Mouse (Mus musculus) liver, embryonic 12.5 days (tissue): ENCODE measurements at regions not wholly inside any gene's neighbourhood (a gene's known extent, or its start where the extent isn't known, plus 50 kb on each side); places are given as distances from the start of the nearest gene placed in this dataset.

ENCODE experiments used
- ATAC-seq: fragments of 200-750 bp; cut with Nextera tagmentation; 2 replicates; pipeline ENCODE4 v1.8.0; 2017; ENCODE audit warnings: moderate number of reproducible peaks, mild to moderate bottlenecking, moderate library complexity
- H3K27ac ChIP-seq: fragments of 300-500 bp; sonication (generic); 2 replicates; pipeline ENCODE4 v1.5.1; 2016; ENCODE audit warnings: mild to moderate bottlenecking
- H3K27me3 ChIP-seq: fragments of 300-500 bp; sonication (generic); replicated peaks from 2 replicates; pipeline ENCODE4 v1.6.1; 2016; ENCODE audit warnings: mild to moderate bottlenecking, moderate library complexity
- H3K36me3 ChIP-seq: fragments of 300-500 bp; sonication (generic); 2 replicates; pipeline ENCODE4 v1.6.1; 2016; ENCODE audit warnings: mild to moderate bottlenecking, moderate library complexity
- H3K4me1 ChIP-seq: fragments of 300-500 bp; sonication (generic); 2 replicates; pipeline ENCODE4 v1.6.1; 2016
- H3K4me2 ChIP-seq: fragments of 300-500 bp; sonication (generic); 2 replicates; pipeline ENCODE4 v1.6.1; 2016; ENCODE audit warnings: mild to moderate bottlenecking, moderate library complexity
- H3K4me3 ChIP-seq: fragments of 300-500 bp; sonication (generic); 2 replicates; pipeline ENCODE4 v1.5.1; 2016; ENCODE audit warnings: mild to moderate bottlenecking, moderate library complexity
- H3K9ac ChIP-seq: fragments of 300-500 bp; sonication (generic); 2 replicates; pipeline ENCODE4 v1.6.1; 2016; ENCODE audit warnings: mild to moderate bottlenecking, moderate library complexity
- H3K9me3 ChIP-seq: fragments of 300-500 bp; sonication (generic); replicated peaks from 2 replicates; pipeline ENCODE4 v1.6.1; 2016; ENCODE audit warnings: mild to moderate bottlenecking, moderate library complexity
- WGBS: fragments of 180-500 bp; shearing (Covaris S2); methylation state at CpG from one replicate; pipeline ENCODE4 v1.1.7; 2016; ENCODE audit not compliant: insufficient replicate concordance; 5-methylcytosine and 5-hydroxymethylcytosine counted together

DNA sequence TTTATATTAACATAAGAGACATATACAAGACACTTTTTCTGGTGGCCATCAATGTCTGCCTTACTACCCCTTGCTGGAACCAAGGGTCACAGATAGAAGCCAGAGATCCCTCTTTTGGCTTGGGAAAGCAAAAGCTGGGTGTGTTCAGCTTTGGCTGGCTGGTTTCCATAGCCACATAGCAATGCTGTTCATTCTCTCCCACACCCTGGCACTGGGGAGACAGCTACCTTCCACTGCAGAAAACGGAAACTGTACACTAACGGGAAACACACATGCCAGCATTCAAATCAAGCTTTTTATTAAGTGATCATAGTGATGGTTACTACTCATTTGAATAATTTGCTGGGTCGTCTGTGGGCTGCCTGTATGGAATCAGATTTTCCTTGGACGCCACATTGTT is 161.4 kb downstream of the Fam76b start:
- Histone ChIP-seq H3K27me3 (no peaks in the 10 kb centered on the region), H3K9me3 (no peaks in the 10 kb centered on the region), H3K36me3 (no peaks in the 10 kb centered on the region), H3K4me2 (no peak overlapping the region), H3K4me3 (no peak overlapping the region), H3K9ac (no peak overlapping the region), H3K4me1 (no peaks in the 10 kb centered on the region), H3K27ac (no peak overlapping the region)
- ATAC-seq = no peak
- 62% methylated on average over 4 of the region's 4 CpGs for WGBS

DNA sequence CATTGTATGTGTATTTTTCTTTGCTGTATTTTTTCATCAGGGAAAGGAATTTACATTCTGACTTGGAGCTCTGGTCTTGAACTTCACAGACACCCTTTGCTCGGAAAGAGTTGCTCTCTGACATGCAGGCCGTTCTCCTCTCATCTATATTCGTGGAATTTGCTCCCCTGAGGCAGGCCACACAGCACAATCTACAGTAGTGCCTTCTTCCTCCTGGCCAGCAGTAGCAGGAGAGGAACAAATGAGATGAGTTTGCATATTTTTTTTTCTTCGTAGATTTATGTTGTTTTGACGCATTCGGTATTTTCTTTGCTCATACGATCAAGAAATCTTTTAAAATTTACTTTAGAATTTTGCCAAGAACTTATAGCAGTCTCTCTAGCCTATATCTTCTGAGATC is 163.4 kb downstream of the Fam76b start:
- WGBS = 64% methylated on average over 7 of the region's 7 CpGs
- Histone ChIP-seq H3K9ac (no peak overlapping the region), H3K27ac (no peak overlapping the region), H3K9me3 (no peaks in the 10 kb centered on the region), H3K4me1 (no peaks in the 10 kb centered on the region), H3K4me3 (no peak overlapping the region), H3K27me3 (no peaks in the 10 kb centered on the region), H3K4me2 (no peak overlapping the region), H3K36me3 (no peaks in the 10 kb centered on the region)
- ATAC-seq = no peak

DNA sequence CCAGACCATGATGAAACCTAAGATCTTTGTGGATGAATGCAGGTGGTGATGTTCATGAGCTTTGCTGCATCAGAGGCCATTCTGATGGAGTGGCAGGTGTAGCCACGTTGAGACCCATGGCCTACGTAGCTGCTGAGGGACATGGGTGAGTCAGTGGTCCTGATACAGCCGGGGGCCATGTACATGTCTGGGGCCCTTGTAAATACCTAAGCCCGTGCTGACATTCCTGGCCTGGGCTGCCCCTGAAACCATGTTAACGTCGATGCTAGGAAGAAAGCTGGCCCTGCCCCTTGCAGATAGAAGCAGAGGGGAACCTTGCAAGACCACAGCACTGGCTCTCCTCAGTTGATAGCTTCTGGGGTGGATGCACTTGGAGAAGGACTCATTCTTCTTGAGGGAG is 165.2 kb downstream of the Fam76b start:
- 70% methylated on average over 6 of the region's 6 CpGs for WGBS
- H3K27me3 ChIP-seq = no peaks in the 10 kb centered on the region
- no peak overlapping the region for H3K4me3 ChIP-seq
- no peak overlapping the region for H3K4me2 ChIP-seq
- no peaks in the 10 kb centered on the region for H3K9me3 ChIP-seq
- no peak for ATAC-seq
- H3K36me3 ChIP-seq = no peaks in the 10 kb centered on the region
- H3K4me1 ChIP-seq = no peaks in the 10 kb centered on the region
- H3K9ac ChIP-seq = no peak overlapping the region
- no peak overlapping the region for H3K27ac ChIP-seq

DNA sequence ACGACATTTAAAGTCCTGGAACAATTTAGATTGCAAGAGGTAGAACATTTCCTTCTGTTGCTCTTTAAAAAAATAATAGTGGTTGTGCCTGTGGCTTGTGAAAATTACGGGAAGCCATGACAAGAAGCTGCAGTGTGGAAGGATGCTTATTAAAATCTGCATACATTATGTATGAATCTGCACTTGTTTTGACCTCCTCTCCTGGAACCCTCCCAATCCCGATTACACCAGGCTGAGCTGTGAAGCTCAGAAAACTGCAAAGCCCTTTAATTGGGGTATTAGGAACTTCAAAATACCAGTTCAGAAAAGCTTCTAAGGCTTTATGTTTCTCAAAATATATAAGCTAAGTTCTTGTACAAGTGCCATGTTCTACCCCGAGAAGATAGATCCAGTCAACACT is 171.8 kb downstream of the Fam76b start:
- Histone ChIP-seq H3K9ac (no peak overlapping the region), H3K4me3 (no peak overlapping the region), H3K36me3 (no peaks in the 10 kb centered on the region), H3K4me2 (no peak overlapping the region), H3K4me1 (no peaks in the 10 kb centered on the region), H3K9me3 (no peaks in the 10 kb centered on the region), H3K27me3 (no peaks in the 10 kb centered on the region), H3K27ac (no peak overlapping the region)
- WGBS = 58% methylated on average over 4 of the region's 4 CpGs
- ATAC-seq = no peak

DNA sequence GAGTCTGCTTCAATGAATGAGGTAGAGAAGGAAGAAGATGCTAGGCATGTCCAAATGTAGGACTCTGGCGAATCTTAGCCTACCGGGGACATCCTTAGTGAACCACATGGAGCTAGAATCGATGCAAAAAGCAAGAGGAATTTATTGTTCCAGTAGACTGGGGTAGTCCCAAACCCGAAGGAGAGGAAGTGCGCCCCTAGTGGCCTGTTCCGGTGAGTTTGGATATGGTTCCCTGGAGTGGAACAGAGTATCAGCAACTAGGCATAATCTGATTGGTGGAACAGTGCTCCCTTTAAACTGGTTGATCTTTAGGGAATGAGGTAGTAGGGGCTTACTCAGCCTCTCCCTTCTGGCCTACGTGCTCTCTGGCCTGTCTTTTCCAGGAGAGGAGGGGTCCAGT is 174.0 kb downstream of the Fam76b start:
- no peaks in the 10 kb centered on the region for H3K9me3 ChIP-seq
- no peak overlapping the region for H3K4me2 ChIP-seq
- no peak for ATAC-seq
- H3K4me3 ChIP-seq = no peak overlapping the region
- H3K36me3 ChIP-seq = no peaks in the 10 kb centered on the region
- 63% methylated on average over 7 of the region's 7 CpGs for WGBS
- no peak overlapping the region for H3K9ac ChIP-seq
- H3K4me1 ChIP-seq = no peaks in the 10 kb centered on the region
- no peak overlapping the region for H3K27ac ChIP-seq
- H3K27me3 ChIP-seq = no peaks in the 10 kb centered on the region

DNA sequence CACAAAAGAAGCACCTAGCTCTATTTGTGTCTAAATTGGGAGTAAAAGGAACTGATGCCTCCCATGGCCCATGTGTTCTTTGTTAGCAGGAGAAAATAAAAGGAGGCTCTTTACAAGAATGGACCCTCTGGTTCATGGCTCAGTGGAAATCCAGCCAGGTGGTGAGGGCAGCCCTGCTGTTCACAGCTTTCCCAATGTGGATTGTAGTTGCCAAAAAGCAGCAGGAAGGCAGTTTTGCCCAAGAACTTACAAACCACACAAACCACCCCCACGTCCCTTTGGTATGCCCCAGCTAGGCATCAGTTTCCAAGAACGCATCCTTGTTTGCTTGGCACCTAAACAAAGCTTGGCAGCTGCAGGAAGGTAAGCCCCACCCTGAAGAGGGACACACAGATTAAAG is 174.7 kb downstream of the Fam76b start:
- H3K9me3 ChIP-seq = no peaks in the 10 kb centered on the region
- ATAC-seq = no peak
- H3K27me3 ChIP-seq = no peaks in the 10 kb centered on the region
- no peak overlapping the region for H3K4me3 ChIP-seq
- H3K27ac ChIP-seq = no peak overlapping the region
- 41% methylated on average over 2 of the region's 2 CpGs for WGBS
- no peaks in the 10 kb centered on the region for H3K4me1 ChIP-seq
- no peak overlapping the region for H3K9ac ChIP-seq
- H3K4me2 ChIP-seq = no peak overlapping the region
- H3K36me3 ChIP-seq = no peaks in the 10 kb centered on the region

DNA sequence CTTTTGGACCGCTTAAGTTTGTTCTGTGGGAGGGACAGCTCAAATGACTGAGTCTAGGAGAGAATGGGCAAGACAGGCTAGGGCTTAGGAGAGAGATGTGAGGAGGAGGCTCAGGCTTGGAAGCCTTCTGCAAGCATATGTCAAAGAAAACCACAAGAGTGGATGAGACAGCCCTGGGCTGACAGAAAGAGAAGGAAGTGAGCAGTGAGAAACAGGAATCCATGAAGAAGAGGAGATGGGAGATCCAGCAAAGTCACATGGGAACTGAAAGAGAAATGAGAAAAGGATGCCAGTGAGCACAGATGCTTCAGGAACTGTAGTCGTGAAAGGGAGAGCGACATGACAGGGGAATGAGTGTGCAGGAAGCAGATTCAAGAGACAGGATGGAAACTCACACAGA is 175.6 kb downstream of the Fam76b start:
- H3K9ac ChIP-seq = no peak overlapping the region
- 51% methylated on average over 3 of the region's 3 CpGs for WGBS
- H3K4me1 ChIP-seq = no peaks in the 10 kb centered on the region
- 0 out of 2 replicates have a peak, but pooled peaks cover under 1% of the 10 kb centered on the region for H3K9me3 ChIP-seq
- no peaks in the 10 kb centered on the region for H3K36me3 ChIP-seq
- H3K4me2 ChIP-seq = no peak overlapping the region
- H3K4me3 ChIP-seq = no peak overlapping the region
- no peak overlapping the region for H3K27ac ChIP-seq
- H3K27me3 ChIP-seq = no peaks in the 10 kb centered on the region
- ATAC-seq = no peak

DNA sequence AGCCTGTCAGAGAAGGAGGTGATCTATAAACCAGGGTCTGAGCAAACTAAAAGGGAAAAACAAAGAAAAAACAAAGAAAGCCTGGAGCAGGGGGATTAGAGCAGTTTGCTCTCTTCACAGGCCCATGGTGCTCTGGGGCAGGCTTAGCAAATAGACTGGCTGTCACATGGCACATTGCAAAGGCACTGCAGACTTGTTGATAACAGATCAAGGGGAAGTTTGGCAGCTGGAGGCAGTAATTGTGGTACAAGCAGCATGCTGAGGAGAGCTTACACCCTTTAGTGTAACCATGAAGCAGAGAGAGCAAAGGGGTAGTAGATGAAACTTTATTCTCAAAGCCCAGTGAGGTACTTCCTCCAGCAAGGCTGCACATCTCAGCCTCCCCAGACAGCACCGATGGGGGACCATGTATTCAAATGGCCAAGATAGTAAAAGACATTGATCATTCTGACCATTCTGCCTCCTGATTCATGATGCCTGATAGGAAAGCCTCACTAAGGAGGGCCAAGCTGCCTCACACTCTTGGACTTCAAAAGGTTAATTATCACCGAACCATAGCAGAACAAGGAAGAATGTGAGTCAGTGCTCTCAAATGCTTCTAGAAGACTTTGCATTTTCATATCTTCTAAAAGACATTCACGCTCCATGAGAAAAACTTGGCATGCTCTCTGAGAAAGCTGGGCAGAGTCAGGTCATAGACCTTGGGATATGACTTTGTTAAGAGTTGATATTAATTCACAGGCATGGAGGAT is 178.9 kb downstream of the Fam76b start:
- Histone ChIP-seq H3K9me3 (0 out of 2 replicates have a peak, but pooled peaks cover 5% of the 10 kb centered on the region), H3K4me3 (no peak overlapping the region), H3K4me1 (no peaks in the 10 kb centered on the region), H3K4me2 (no peak overlapping the region), H3K27me3 (no peaks in the 10 kb centered on the region), H3K36me3 (no peaks in the 10 kb centered on the region), H3K27ac (no peak overlapping the region), H3K9ac (no peak overlapping the region)
- no peak for ATAC-seq
- 53% methylated on average over 3 of the region's 3 CpGs for WGBS

DNA sequence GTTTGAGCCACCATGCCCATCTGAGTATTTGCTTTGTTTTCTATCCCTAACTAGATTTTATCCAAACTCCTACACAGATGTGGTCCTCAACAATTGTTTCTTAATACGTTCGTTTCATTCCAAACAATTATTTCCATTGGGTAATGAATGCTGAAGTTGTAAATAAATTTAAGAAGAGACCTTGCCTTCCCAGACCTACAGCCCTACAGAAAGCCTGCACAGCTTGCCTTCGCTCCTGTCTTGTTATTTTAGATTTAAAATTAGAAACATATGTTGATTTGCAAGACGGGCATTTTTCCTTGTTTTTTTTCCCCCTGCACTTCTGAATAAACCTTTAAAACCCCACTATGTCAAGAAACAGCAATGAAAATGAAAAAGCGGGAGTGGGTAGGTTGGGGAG is 181.9 kb downstream of the Fam76b start:
- Histone ChIP-seq H3K4me1 (no peaks in the 10 kb centered on the region), H3K27me3 (no peaks in the 10 kb centered on the region), H3K4me3 (no peak overlapping the region), H3K9me3 (0 out of 2 replicates have a peak, but pooled peaks cover 5% of the 10 kb centered on the region), H3K27ac (no peak overlapping the region), H3K36me3 (no peaks in the 10 kb centered on the region), H3K9ac (no peak overlapping the region), H3K4me2 (no peak overlapping the region)
- WGBS = 66% methylated on average over 5 of the region's 5 CpGs
- ATAC-seq = no peak

DNA sequence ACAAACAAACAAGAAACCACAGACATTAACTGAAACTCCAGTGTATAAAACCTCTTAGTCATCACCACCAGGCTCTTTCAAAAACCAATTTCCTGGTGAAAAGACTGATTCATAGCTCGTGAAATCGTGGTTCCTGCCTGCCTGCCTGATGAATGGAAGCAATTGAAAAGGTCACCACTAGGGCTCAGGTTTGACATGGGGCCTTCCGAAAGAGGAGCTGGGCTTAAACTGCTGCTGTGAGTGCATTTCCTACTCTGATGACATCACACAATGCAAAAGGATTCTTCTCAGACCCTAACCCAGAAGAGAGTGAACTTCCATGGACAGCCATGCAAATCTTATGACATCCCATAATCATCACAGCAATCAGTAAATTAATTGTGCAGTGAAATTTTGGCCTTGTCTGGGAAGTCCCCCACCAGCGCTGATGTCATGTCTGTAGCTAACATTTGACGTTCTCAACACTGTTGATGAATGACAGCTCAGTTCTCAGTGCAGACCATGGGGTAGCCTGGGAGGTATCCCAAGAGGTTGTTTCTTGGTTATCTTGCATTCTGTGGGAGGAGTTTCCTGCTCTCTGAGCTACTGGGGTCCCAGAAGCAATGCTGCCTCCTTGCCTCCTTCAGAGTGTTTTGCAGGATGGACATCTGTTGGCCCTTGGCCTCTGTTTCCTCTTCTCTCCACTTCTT is 182.9 kb downstream of the Fam76b start:
- no peak overlapping the region for H3K4me3 ChIP-seq
- no peak overlapping the region for H3K9ac ChIP-seq
- ATAC-seq = no peak
- H3K4me1 ChIP-seq = no peaks in the 10 kb centered on the region
- H3K27me3 ChIP-seq = no peaks in the 10 kb centered on the region
- 0 out of 2 replicates have a peak, but pooled peaks cover 5% of the 10 kb centered on the region for H3K9me3 ChIP-seq
- WGBS = 34% methylated on average over 5 of the region's 5 CpGs
- no peak overlapping the region for H3K4me2 ChIP-seq
- H3K36me3 ChIP-seq = no peaks in the 10 kb centered on the region
- no peak overlapping the region for H3K27ac ChIP-seq

DNA sequence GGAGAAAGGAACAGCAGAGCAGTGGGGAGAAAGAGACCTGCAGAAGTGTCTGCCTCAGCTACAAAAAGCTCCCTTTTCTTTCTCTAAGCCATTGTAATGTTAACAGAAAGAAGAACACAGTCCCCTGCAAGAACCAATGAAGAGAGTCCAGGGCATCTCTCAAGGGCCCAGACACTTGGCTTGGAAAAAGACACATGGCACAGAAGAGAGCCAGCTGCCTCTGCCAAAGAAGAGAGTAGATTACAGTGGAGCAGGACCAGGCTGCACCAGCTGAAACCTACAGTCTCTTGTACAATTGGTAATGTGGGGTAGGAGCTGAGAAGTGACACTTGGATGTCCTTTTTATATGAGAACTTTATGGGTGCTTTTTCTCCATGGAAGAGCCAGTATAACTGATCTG is 196.7 kb downstream of the Fam76b start:
- Histone ChIP-seq H3K4me1 (no peaks in the 10 kb centered on the region), H3K9me3 (no peaks in the 10 kb centered on the region), H3K4me2 (no peak overlapping the region), H3K27ac (no peak overlapping the region), H3K36me3 (no peaks in the 10 kb centered on the region), H3K9ac (no peak overlapping the region), H3K4me3 (no peak overlapping the region), H3K27me3 (no peaks in the 10 kb centered on the region)
- no peak for ATAC-seq

DNA sequence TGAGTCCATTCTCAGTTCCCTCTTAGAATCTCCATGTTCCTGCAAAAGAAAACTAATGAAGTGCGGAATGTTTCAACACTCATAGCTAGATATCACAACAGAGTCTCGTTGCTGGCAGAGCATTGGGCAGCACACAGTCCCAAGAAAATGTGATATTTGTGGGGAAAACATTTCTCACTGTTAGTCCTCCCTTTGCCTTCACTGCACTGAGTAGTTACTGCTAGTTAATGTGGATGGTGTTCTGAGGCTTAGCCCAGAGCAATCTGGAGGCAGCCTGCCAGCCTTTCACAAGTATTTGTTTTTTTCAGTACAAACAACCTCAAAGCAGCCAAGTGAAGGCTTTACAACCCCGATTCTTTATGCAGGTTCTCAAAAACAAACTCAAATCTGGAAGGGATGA is 197.2 kb downstream of the Fam76b start:
- H3K4me1 ChIP-seq = no peaks in the 10 kb centered on the region
- H3K4me3 ChIP-seq = no peak overlapping the region
- no peak overlapping the region for H3K4me2 ChIP-seq
- H3K9ac ChIP-seq = no peak overlapping the region
- no peak for ATAC-seq
- H3K9me3 ChIP-seq = no peaks in the 10 kb centered on the region
- no peak overlapping the region for H3K27ac ChIP-seq
- 48% methylated on average over 3 of the region's 3 CpGs for WGBS
- H3K36me3 ChIP-seq = no peaks in the 10 kb centered on the region
- no peaks in the 10 kb centered on the region for H3K27me3 ChIP-seq

DNA sequence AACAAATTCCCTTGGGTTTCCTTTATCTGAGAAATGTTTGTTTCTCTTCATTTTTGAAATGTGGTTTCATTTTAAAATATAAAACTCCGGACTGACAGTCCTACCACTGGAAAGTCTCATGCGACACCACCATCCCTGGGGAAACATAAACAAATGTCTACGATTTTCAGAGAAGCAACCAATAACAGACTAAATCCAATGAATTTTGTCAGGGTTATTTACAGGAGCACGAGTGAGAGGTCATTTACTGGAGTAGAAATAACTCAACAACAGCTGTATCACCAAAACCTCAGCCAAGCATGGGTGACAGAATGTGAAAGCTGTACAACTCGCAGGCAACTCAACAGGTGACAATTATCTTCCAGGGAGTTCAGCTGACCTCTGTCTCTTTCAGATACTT is 200.5 kb downstream of the Fam76b start:
- Histone ChIP-seq H3K9ac (no peak overlapping the region), H3K4me3 (no peak overlapping the region), H3K36me3 (no peaks in the 10 kb centered on the region), H3K4me2 (no peak overlapping the region), H3K27ac (no peak overlapping the region), H3K27me3 (no peaks in the 10 kb centered on the region), H3K4me1 (no peaks in the 10 kb centered on the region), H3K9me3 (no peaks in the 10 kb centered on the region)
- ATAC-seq = no peak
- WGBS = 58% methylated on average over 5 of the region's 5 CpGs
